In genomic region chr13:72707469-72707868, GRCm38 (mm10) we compare ENCODE assay signal across 25 mouse cellular contexts.
"Had no signal": no experiment of that assay in that cellular context is flagged by ENCODE, and none has a peak within 500 bp of the region (broad histone marks: within the 10 kb centered on the region; RNA-seq: fewer than 3 reads in every experiment).

No protein-coding gene starts in this region.

- ATAC-seq: hindbrain, embryonic 16.5 days; inflammation-experienced regulatory T-cells, adult 6 months; intestine, embryonic 15.5 days; intestine, postnatal 0 days; liver, embryonic 12.5 days had no signal

- DNase-seq: gastrocnemius, adult 2 months; gastrocnemius, postnatal 10 days; gastrocnemius, postnatal 25 days; heart, adult 2 months; heart, postnatal 10 days; heart, postnatal 4 days; kidney, adult 18-20 months; kidney, adult 8-10 months; kidney, postnatal 10 days; kidney, postnatal 25 days; kidney, postnatal 4 days had no signal

- H3K9me3 ChIP-seq: heart, embryonic 10.5 days; heart, embryonic 12.5 days; hindbrain, embryonic 10.5 days; hindbrain, embryonic 12.5 days; intestine, embryonic 15.5 days; limb, embryonic 15.5 days; liver, embryonic 12.5 days had no signal

- H3K4me2 ChIP-seq: heart, embryonic 12.5 days; hindbrain, embryonic 12.5 days; hindbrain, embryonic 14.5 days; intestine, embryonic 15.5 days; limb, embryonic 15.5 days; liver, embryonic 12.5 days had no signal

- H3K27ac ChIP-seq: gastrocnemius, adult 2 months; heart, adult 2 months; heart, embryonic 10.5 days; hindbrain, embryonic 10.5 days; hindbrain, embryonic 12.5 days; hindbrain, embryonic 14.5 days; intestine, embryonic 15.5 days; layer of hippocampus, adult 2 months; left cerebral cortex, adult 2 months; limb, embryonic 15.5 days; liver, embryonic 12.5 days; liver, embryonic 14.5 days had no signal

- H3K27me3 ChIP-seq: heart, embryonic 12.5 days; hindbrain, embryonic 12.5 days; intestine, embryonic 15.5 days; limb, embryonic 15.5 days; liver, embryonic 12.5 days had no signal

- H3K9ac ChIP-seq: heart, embryonic 12.5 days; hindbrain, embryonic 12.5 days; hindbrain, embryonic 14.5 days; intestine, embryonic 15.5 days; limb, embryonic 15.5 days; liver, embryonic 12.5 days; liver, embryonic 14.5 days had no signal

- H3K4me1 ChIP-seq: heart, embryonic 10.5 days; heart, embryonic 12.5 days; intestine, embryonic 15.5 days; liver, embryonic 12.5 days had no signal

- H3K4me3 ChIP-seq: gastrocnemius, adult 2 months; heart, adult 2 months; heart, embryonic 10.5 days; heart, embryonic 12.5 days; hindbrain, embryonic 10.5 days; hindbrain, embryonic 12.5 days; intestine, embryonic 15.5 days; layer of hippocampus, adult 2 months; left cerebral cortex, adult 2 months; limb, embryonic 15.5 days; liver, embryonic 12.5 days had no signal

- H3K36me3 ChIP-seq: heart, embryonic 10.5 days; heart, embryonic 12.5 days; hindbrain, embryonic 10.5 days; hindbrain, embryonic 12.5 days; intestine, embryonic 15.5 days; limb, embryonic 15.5 days; liver, embryonic 12.5 days had no signal
